ENCODE assay signal across 8 mouse cellular contexts in the genomic region with DNA sequence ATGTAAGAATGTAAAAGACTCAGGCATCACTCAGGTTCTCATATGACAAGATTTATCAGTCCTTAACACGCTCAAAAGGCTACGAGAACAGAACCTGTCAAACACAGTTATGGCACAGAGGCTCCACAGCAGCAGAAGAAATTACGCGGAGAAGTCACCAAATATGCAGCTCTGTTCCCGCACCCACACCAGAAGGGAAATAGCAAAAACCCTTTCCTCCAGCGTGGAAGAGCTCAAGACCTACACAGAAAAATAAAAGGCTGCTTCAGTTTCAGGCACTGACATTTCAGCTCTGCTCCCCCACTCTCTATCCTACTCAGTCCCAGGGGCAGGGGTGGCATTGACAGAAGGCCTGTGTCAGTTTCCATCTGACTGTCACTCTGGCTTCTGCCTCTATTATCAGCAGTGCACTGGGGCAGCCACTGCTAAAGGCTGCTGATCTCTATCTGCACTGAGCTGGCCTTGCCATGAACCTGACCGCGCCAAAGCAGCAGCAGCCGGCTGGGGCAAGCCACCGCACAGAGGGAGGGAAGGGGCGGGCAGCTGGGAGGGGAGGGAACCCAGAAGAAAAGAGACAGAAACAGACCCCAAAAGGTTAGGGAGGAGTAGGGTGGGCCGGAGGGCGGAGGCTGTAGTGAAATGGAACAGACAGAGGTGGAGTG.
A peak's percentile ranks its signal among the peaks of the same experiment; 100 is the strongest.
DNase-seq lines count a peak whose midpoint lies in the region; ATAC-seq lines count a peak whose summit lies in the region.

No protein-coding gene starts in this region.

- H3K27ac ChIP-seq in hindbrain, embryonic 11.5 days (ENCODE audit: low read depth, low read length) = peak overlapping the region; percentile 78
- H3K27ac ChIP-seq in neural tube, embryonic 15.5 days (replicated peaks) = peak overlapping the region; percentile 43

- H3K36me3 ChIP-seq in hindbrain, embryonic 11.5 days (ENCODE audit: control insufficient read depth, insufficient read depth, low read length) = no peaks in the 10 kb centered on the region
- H3K36me3 ChIP-seq in neural tube, embryonic 15.5 days = no peaks in the 10 kb centered on the region

- peak overlapping the region; percentile 34; the same call in 1 of the 2 replicates for H3K9ac ChIP-seq in hindbrain, embryonic 11.5 days (ENCODE audit: low read depth, low read length)
- 0 out of 2 replicates have a peak overlapping the region, but pooled peaks have one; percentile 22 for H3K9ac ChIP-seq in neural tube, embryonic 15.5 days (replicated peaks)

- no peak overlapping the region for H3K4me3 ChIP-seq in hindbrain, embryonic 11.5 days (ENCODE audit: low read depth, low read length)
- H3K4me3 ChIP-seq in neural tube, embryonic 15.5 days (replicated peaks) = peak overlapping the region; percentile 23

- DNase-seq in cerebellum, postnatal 25 days = peak; percentile 5 to 15
- DNase-seq in cerebellum, adult 11-12 months = no peak
- DNase-seq in adrenal gland, postnatal 10 days = peak; percentile 8
- DNase-seq in hindbrain, embryonic 11.5 days (ENCODE audit: low spot score) = peak; percentile 80
- DNase-seq in layer of hippocampus, postnatal 14 days (ENCODE audit: low spot score in 2 of 2) = peak; percentile 6 to 7
- DNase-seq in thymus, postnatal 0 days (ENCODE audit: low spot score) = no peak
- DNase-seq in spleen, postnatal 4 days (ENCODE audit: low spot score in 2 of 2) = no peak

- H3K27me3 ChIP-seq in hindbrain, embryonic 11.5 days (ENCODE audit: control insufficient read depth, insufficient read depth, low read length) = no peaks in the 10 kb centered on the region
- H3K27me3 ChIP-seq in neural tube, embryonic 15.5 days (replicated peaks) = no peaks in the 10 kb centered on the region

- ATAC-seq in hindbrain, embryonic 11.5 days (ENCODE audit: low FRiP score) = peak; percentile 98
- peak; percentile 93 for ATAC-seq in neural tube, embryonic 15.5 days (ENCODE audit: low FRiP score)

- no peaks in the 10 kb centered on the region; the same call in 1 of the 2 replicates for H3K4me1 ChIP-seq in hindbrain, embryonic 11.5 days (replicated peaks; ENCODE audit: control insufficient read depth, insufficient read depth, low read length)
- H3K4me1 ChIP-seq in neural tube, embryonic 15.5 days = peaks cover 10% of the 10 kb centered on the region

- peak overlapping the region; percentile 17 for H3K4me2 ChIP-seq in hindbrain, embryonic 11.5 days (replicated peaks; ENCODE audit: low read depth, low read length)
- peak overlapping the region; percentile 49 for H3K4me2 ChIP-seq in neural tube, embryonic 15.5 days

- no peaks in the 10 kb centered on the region for H3K9me3 ChIP-seq in hindbrain, embryonic 11.5 days (ENCODE audit: control insufficient read depth, low read length)
- no peaks in the 10 kb centered on the region for H3K9me3 ChIP-seq in neural tube, embryonic 15.5 days (replicated peaks)

- WGBS in hindbrain, embryonic 11.5 days = 23% methylated on average over 13 of the region's 13 CpGs
- 23% methylated on average over 13 of the region's 13 CpGs for WGBS in neural tube, embryonic 15.5 days

Comparison
In these comparisons a context has a peak if more than half of its experiments do, and no peak if none do; other contexts are left out.
1. DNase-seq: peak in cerebellum, postnatal 25 days (2 of 2), adrenal gland, postnatal 10 days (single experiment), hindbrain, embryonic 11.5 days (single experiment) and layer of hippocampus, postnatal 14 days (2 of 2); none in cerebellum, adult 11-12 months (single experiment), thymus, postnatal 0 days (single experiment) and spleen, postnatal 4 days (0 of 2).